Mouse (Mus musculus) lung, embryonic 15.5 days (tissue): ENCODE results near the gene Diras1. TPM values are rescaled to one million over a fixed set of nuclear protein-coding genes. Genes with fewer than 3 reads are reported as not detected.
A peak's percentile ranks its signal among the peaks of the same experiment; 100 is the strongest.
"Not testable (repeated sequence)": the region's sequence is repeated elsewhere in the genome, so short reads cannot be mapped to it uniquely, and the experiment has no call there.

ENCODE experiments used
- ATAC-seq: fragments of 200-750 bp; cut with Nextera tagmentation; 2 replicates; pipeline ENCODE4 v1.8.0; 2017; ENCODE audit warnings: moderate number of reproducible peaks, borderline replicate concordance; ENCODE audit not compliant: low FRiP score, low TSS enrichment; ENCODE audit errors: extremely low read depth
- H3K27ac ChIP-seq: fragments of 300-500 bp; sonication (generic); 2 replicates; pipeline ENCODE4 v1.5.1; 2015; ENCODE audit warnings: moderate library complexity, mild to moderate bottlenecking, inconsistent platforms
- H3K27me3 ChIP-seq: fragments of 300-500 bp; sonication (generic); 2 replicates; pipeline ENCODE4 v1.6.1; 2015; ENCODE audit warnings: inconsistent platforms
- H3K36me3 ChIP-seq: fragments of 300-500 bp; sonication (generic); 2 replicates; pipeline ENCODE4 v1.6.1; 2015; ENCODE audit warnings: inconsistent platforms
- H3K4me1 ChIP-seq: fragments of 300-500 bp; sonication (generic); 2 replicates; pipeline ENCODE4 v1.6.1; 2015; ENCODE audit warnings: inconsistent platforms
- H3K4me2 ChIP-seq: fragments of 300-500 bp; sonication (generic); 2 replicates; pipeline ENCODE4 v1.6.1; 2015; ENCODE audit warnings: inconsistent platforms, mild to moderate bottlenecking, moderate library complexity
- H3K4me3 ChIP-seq: fragments of 300-500 bp; sonication (generic); 2 replicates; pipeline ENCODE4 v1.5.1; 2015; ENCODE audit warnings: mild to moderate bottlenecking, inconsistent platforms
- H3K9ac ChIP-seq: fragments of 300-500 bp; sonication (generic); 2 replicates; pipeline ENCODE4 v1.6.1; 2015; ENCODE audit warnings: inconsistent platforms
- H3K9me3 ChIP-seq: fragments of 300-500 bp; sonication (generic); 2 replicates; pipeline ENCODE4 v1.6.1; 2016; ENCODE audit warnings: inconsistent platforms
- WGBS: fragments of 180-500 bp; shearing (Covaris S2); methylation state at CpG from one replicate; pipeline ENCODE4 v1.1.7; 2015; 5-methylcytosine and 5-hydroxymethylcytosine counted together
- polyA plus RNA-seq: library from polyadenylated mRNA; unstranded; fragments of >200 nt; fragmentation: Nextera tagmentation; extraction: Ambion mirVana; gene quantifications from 2 replicates; pipeline ENCODE4 v1.2.1, GENCODE M21; 2015

The Diras1 gene
- polyA plus RNA-seq, 1 experiment from 2014 or later: 0.30 TPM

- Histone ChIP-seq H3K4me2 (0 out of 2 replicates have a peak overlapping the region, but pooled peaks have one; percentile 37), H3K9ac (no peak overlapping the region), H3K27me3 (peaks cover 31% of the 10 kb centered on the region), H3K27ac (no peak overlapping the region), H3K4me1 (peaks cover 9% of the 10 kb centered on the region), H3K9me3 (no peaks in the 10 kb centered on the region), H3K4me3 (no peak overlapping the region), H3K36me3 (no peaks in the 10 kb centered on the region)
- WGBS: 57% methylated on average over 4 of the region's 4 CpGs
- ATAC-seq: no peak
Measured at GRCm38 (mm10) chr10:80994621-80995020, 30.8 kb downstream of the Diras1 start.

- Histone ChIP-seq H3K4me2 (no peak overlapping the region), H3K4me1 (peaks cover 3% of the 10 kb centered on the region), H3K27me3 (peaks cover 28% of the 10 kb centered on the region), H3K4me3 (no peak overlapping the region), H3K9ac (no peak overlapping the region), H3K9me3 (no peaks in the 10 kb centered on the region), H3K36me3 (no peaks in the 10 kb centered on the region), H3K27ac (no peak overlapping the region)
- ATAC-seq: no peak
- 62% methylated on average over 5 of the region's 5 CpGs for WGBS
Measured at GRCm38 (mm10) chr10:80993276-80993675, 32.2 kb downstream of the Diras1 start.

- WGBS: 64% methylated on average over 1 of the region's 1 CpGs
- no peaks in the 10 kb centered on the region for H3K9me3 ChIP-seq
- no peak for ATAC-seq
Measured at GRCm38 (mm10) chr10:80991945-80992344, 33.5 kb downstream of the Diras1 start.

GRCm38 (mm10) chr10:80991007-80991406 is 34.5 kb downstream of the Diras1 start:
- Histone ChIP-seq H3K27ac (no peak overlapping the region), H3K9ac (no peak overlapping the region), H3K4me1 (peaks cover 14% of the 10 kb centered on the region), H3K9me3 (no peaks in the 10 kb centered on the region), H3K27me3 (peaks cover 27% of the 10 kb centered on the region), H3K4me3 (no peak overlapping the region), H3K4me2 (no peak overlapping the region), H3K36me3 (no peaks in the 10 kb centered on the region)
- WGBS: 11% methylated on average over 3 of the region's 3 CpGs
- no peak for ATAC-seq

More at GRCm38 (mm10) chr10:80991945-80992344, 33.5 kb downstream of the Diras1 start:
- Histone ChIP-seq H3K4me1 (peaks cover 10% of the 10 kb centered on the region), H3K27me3 (peaks cover 21% of the 10 kb centered on the region), H3K36me3 (no peaks in the 10 kb centered on the region), H3K9ac (no peak overlapping the region), H3K27ac (no peak overlapping the region), H3K4me3 (no peak overlapping the region), H3K4me2 (no peak overlapping the region)

- no peak overlapping the region for H3K9ac ChIP-seq
- peaks cover 19% of the 10 kb centered on the region for H3K4me1 ChIP-seq
- no peak overlapping the region for H3K4me3 ChIP-seq
- ATAC-seq: no peak
- H3K27ac ChIP-seq: no peak overlapping the region
- H3K36me3 ChIP-seq: no peaks in the 10 kb centered on the region
- H3K27me3 ChIP-seq: peaks cover 33% of the 10 kb centered on the region
- H3K9me3 ChIP-seq: no peaks in the 10 kb centered on the region
- H3K4me2 ChIP-seq: no peak overlapping the region
- 58% methylated on average over 7 of the region's 7 CpGs for WGBS
Measured at GRCm38 (mm10) chr10:80990406-80990805, 35.1 kb downstream of the Diras1 start.

GRCm38 (mm10) chr10:80989854-80990253 is 35.6 kb downstream of the Diras1 start:
- not testable (repeated sequence) for H3K36me3 ChIP-seq, H3K9ac ChIP-seq, H3K4me3 ChIP-seq, H3K27ac ChIP-seq, ATAC-seq, H3K4me2 ChIP-seq, H3K9me3 ChIP-seq
- Histone ChIP-seq H3K4me1 (peaks cover 21% of the 10 kb centered on the region), H3K27me3 (peaks cover 37% of the 10 kb centered on the region)
- WGBS: 41% methylated on average over 4 of the region's 4 CpGs

- peaks cover 35% of the 10 kb centered on the region for H3K27me3 ChIP-seq
- H3K9ac ChIP-seq: no peak overlapping the region; the same call in 1 of the 2 replicates
- no peak overlapping the region for H3K27ac ChIP-seq
- 60% methylated on average over 6 of the region's 6 CpGs for WGBS
- H3K4me3 ChIP-seq: no peak overlapping the region
- no peaks in the 10 kb centered on the region for H3K9me3 ChIP-seq
- H3K4me2 ChIP-seq: no peak overlapping the region
- H3K36me3 ChIP-seq: no peaks in the 10 kb centered on the region
- peaks cover 20% of the 10 kb centered on the region for H3K4me1 ChIP-seq
- no peak for ATAC-seq
Measured at GRCm38 (mm10) chr10:80989446-80989845, 36.0 kb downstream of the Diras1 start.

GRCm38 (mm10) chr10:80987709-80988441 is 37.6 kb downstream of the Diras1 start:
- ATAC-seq: peak; percentile 93
- Histone ChIP-seq H3K9me3 (no peaks in the 10 kb centered on the region), H3K36me3 (no peaks in the 10 kb centered on the region), H3K4me2 (no peak overlapping the region), H3K9ac (no peak overlapping the region), H3K27me3 (peaks cover 41% of the 10 kb centered on the region), H3K4me1 (peaks cover 20% of the 10 kb centered on the region), H3K4me3 (no peak overlapping the region), H3K27ac (peak overlapping the region; percentile 66)
- 9% methylated on average over 10 of the region's 10 CpGs for WGBS

GRCm38 (mm10) chr10:80986754-80987153 is 38.7 kb downstream of the Diras1 start:
- Histone ChIP-seq H3K4me3 (no peak overlapping the region), H3K27me3 (peaks cover 41% of the 10 kb centered on the region), H3K9me3 (no peaks in the 10 kb centered on the region), H3K4me1 (peaks cover 20% of the 10 kb centered on the region), H3K36me3 (no peaks in the 10 kb centered on the region), H3K9ac (no peak overlapping the region), H3K27ac (no peak overlapping the region), H3K4me2 (no peak overlapping the region)
- no peak for ATAC-seq
- WGBS: 58% methylated on average over 6 of the region's 6 CpGs

GRCm38 (mm10) chr10:80985970-80986701 is 39.3 kb downstream of the Diras1 start:
- Histone ChIP-seq H3K4me3 (peak overlapping the region; percentile 42), H3K27me3 (peaks cover 41% of the 10 kb centered on the region), H3K9ac (peak overlapping the region; percentile 20), H3K4me1 (peaks cover 20% of the 10 kb centered on the region), H3K9me3 (no peaks in the 10 kb centered on the region), H3K4me2 (peak overlapping the region; percentile 73), H3K27ac (no peak overlapping the region), H3K36me3 (no peaks in the 10 kb centered on the region)
- WGBS: 32% methylated on average over 13 of the region's 13 CpGs
- ATAC-seq: no peak

- peak overlapping the region; percentile 20 for H3K9ac ChIP-seq
- no peaks in the 10 kb centered on the region for H3K9me3 ChIP-seq
- H3K4me3 ChIP-seq: peak overlapping the region; percentile 42
- no peak overlapping the region for H3K27ac ChIP-seq
- WGBS: 7% methylated on average over 37 of the region's 37 CpGs
- H3K27me3 ChIP-seq: peaks cover 41% of the 10 kb centered on the region
- peaks cover 20% of the 10 kb centered on the region for H3K4me1 ChIP-seq
- H3K36me3 ChIP-seq: no peaks in the 10 kb centered on the region
- no peak; the same call in 1 of the 2 replicates for ATAC-seq
- peak overlapping the region; percentile 73 for H3K4me2 ChIP-seq
Measured at GRCm38 (mm10) chr10:80985241-80985969, 40.1 kb downstream of the Diras1 start.
